Mouse (Mus musculus): ENCODE measurements around the gene Bckdha. TPM values are rescaled to one million over a fixed set of nuclear protein-coding genes. Genes with fewer than 3 reads are reported as not detected.
A peak's percentile ranks its signal among the peaks of the same experiment; 100 is the strongest.

The Bckdha gene
- polyA plus RNA-seq, 1 experiment from 2014 or later, result 91.7 TPM

DNA sequence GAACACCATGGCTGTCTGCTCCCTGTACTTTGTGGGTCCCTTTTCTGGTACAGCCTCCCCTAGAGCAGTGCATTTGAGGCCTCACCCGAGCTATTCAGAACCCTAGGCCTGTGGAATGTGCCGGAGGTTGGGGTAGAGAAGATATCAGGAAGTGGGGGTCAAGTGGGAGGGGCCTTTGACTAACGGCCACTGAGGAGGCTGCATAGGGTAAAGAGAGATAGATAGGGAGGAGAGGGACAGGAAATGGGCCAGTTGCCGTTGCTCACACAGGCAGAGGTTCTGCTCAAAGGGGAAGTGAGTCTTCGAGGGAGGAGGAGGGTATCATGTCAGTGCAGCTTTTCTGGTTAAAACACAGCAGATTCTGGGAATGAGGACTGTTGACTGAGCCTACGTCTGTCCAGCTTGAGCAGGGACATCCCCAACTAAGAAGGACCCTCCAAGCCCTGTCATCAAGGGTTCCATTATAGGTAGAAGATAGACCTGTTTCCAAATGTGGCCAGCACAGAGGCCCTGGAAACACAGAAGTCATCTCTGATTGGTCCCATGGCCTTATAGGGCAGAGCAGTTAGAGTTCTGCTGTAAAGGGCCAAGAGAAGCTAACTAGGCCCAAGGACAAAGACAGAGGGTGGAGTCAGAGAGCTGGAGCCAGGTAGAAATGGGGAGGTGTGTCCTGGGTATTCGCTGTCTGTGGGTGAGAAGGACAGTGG, 24.8 kb upstream of the Bckdha start:
- no peaks in the 10 kb centered on the region for H3K9me3 ChIP-seq (ENCODE audit: low read length)
- no peaks in the 10 kb centered on the region for H3K36me3 ChIP-seq (ENCODE audit: insufficient read depth, low read length)
- H3K27ac ChIP-seq (ENCODE audit: low read length), result 0 out of 2 replicates have a peak overlapping the region, but pooled peaks have one; percentile 25
- no peak overlapping the region for H3K4me2 ChIP-seq (replicated peaks; ENCODE audit: low read depth, low read length)
- H3K27me3 ChIP-seq (ENCODE audit: insufficient read depth, low read length), result peaks cover 12% of the 10 kb centered on the region
- H3K4me1 ChIP-seq (ENCODE audit: insufficient read depth, low read length), result peaks cover 32% of the 10 kb centered on the region
- H3K4me3 ChIP-seq (ENCODE audit: low read length), result no peak overlapping the region
- ATAC-seq (ENCODE audit: low FRiP score, low TSS enrichment), result no peak
- H3K9ac ChIP-seq (replicated peaks; ENCODE audit: low read length), result no peak overlapping the region; the same call in 1 of the 2 replicates
- 60% methylated on average over 7 of the region's 7 CpGs for WGBS

DNA sequence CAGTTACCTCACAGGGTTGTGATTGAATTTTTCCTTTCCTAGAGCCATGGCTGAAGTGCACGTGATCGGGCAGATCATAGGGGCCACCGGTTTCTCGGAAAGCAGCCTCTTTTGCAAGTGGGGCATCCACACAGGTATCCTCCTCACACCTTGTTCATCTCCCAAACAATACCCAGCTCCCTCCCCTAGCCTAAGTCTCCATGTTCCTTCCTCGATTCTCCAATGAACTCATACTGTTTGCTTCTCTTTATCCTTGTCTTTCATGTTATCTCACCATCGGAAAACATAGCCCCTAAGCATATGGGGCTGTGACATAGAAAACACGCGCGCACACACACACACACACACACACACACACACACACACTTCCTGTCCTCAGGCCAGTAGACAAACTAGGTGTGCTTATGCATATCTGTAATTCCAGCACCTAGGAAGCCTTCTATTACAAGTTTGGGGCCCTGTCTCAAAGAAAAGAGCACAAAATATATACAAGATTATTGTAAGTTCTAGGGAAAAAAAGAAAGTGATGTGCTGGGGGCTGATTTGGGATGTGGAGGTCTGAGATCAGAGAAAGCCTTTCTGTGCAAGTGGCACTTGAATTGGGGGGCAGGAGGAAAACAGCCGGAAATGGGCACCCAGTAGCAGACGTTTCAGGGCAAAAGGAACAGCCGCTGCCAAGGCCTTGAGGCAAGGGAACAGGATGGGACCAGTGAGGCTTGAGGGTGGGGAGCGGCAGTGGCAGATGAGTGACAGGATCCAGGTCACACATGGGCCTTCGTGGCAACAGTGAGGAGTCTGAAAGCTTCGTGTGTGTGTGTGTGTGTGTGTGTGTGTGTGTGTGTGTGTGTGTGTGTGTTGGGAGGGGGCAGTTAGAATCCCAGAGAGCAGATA, 22.8 kb upstream of the Bckdha start:
- H3K4me1 ChIP-seq (ENCODE audit: insufficient read depth, low read length), result peaks cover 20% of the 10 kb centered on the region
- H3K36me3 ChIP-seq (ENCODE audit: insufficient read depth, low read length), result no peaks in the 10 kb centered on the region

GRCm38 (mm10) chr7:25680514-25681258, 21.9 kb upstream of the Bckdha start, which contains the start of gene B9d2:
Gene B9d2 (plus strand): TSS chr7:25680780.
- Histone ChIP-seq H3K4me1 (ENCODE audit: insufficient read depth, low read length) (peaks cover 11% of the 10 kb centered on the region), H3K4me3 (ENCODE audit: low read length) (peak within 1 kb of the TSS; percentile 57), H3K36me3 (ENCODE audit: insufficient read depth, low read length) (no peaks in the 10 kb centered on the region), H3K27me3 (ENCODE audit: insufficient read depth, low read length) (peaks cover 15% of the 10 kb centered on the region), H3K27ac (ENCODE audit: low read length) (peak within 1 kb of the TSS; percentile 87), H3K4me2 (replicated peaks; ENCODE audit: low read depth, low read length) (peak within 1 kb of the TSS; percentile 64), H3K9ac (replicated peaks; ENCODE audit: low read length) (peak within 1 kb of the TSS; percentile 64), H3K9me3 (ENCODE audit: low read length) (no peaks in the 10 kb centered on the region)
- peak; percentile 97 for ATAC-seq (ENCODE audit: low FRiP score, low TSS enrichment)
- under 1% methylated on average over 46 of the region's 46 CpGs for WGBS

More for the DNA sequence above, 22.8 kb upstream of the Bckdha start:
- H3K27me3 ChIP-seq (ENCODE audit: insufficient read depth, low read length), result peaks cover 8% of the 10 kb centered on the region; the same call in 1 of the 2 replicates
- H3K9me3 ChIP-seq (ENCODE audit: low read length), result no peaks in the 10 kb centered on the region
- H3K9ac ChIP-seq (replicated peaks; ENCODE audit: low read length), result no peak overlapping the region
- ATAC-seq (ENCODE audit: low FRiP score, low TSS enrichment), result no peak
- WGBS, result 60% methylated on average over 15 of the region's 15 CpGs
- H3K27ac ChIP-seq (ENCODE audit: low read length), result no peak overlapping the region
- H3K4me2 ChIP-seq (replicated peaks; ENCODE audit: low read depth, low read length), result peak overlapping the region; percentile 64
- H3K4me3 ChIP-seq (ENCODE audit: low read length), result peak overlapping the region; percentile 57

DNA sequence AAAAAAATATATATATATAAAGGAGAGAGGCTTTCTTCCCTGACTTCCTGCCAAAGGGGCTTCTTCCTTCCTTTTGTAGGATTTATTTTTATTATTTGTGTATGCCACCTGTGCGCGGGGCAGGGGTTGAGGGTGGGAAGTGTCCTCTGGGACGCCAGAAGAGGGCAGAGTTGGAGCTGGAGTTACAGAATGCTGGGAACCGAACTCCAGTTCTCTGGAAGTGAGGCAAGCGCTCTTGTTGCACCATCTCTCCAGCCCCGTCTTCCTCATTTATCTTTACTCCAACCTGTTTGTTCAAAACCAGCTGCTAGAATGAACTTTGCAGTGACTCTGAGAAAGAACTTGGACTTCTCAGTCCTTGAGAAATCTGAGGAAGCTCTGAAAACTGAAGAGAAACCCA, 21.2 kb upstream of the Bckdha start:
- Histone ChIP-seq H3K36me3 (ENCODE audit: insufficient read depth, low read length) (no peaks in the 10 kb centered on the region), H3K4me3 (ENCODE audit: low read length) (peak overlapping the region; percentile 57), H3K9me3 (ENCODE audit: low read length) (no peaks in the 10 kb centered on the region), H3K9ac (replicated peaks; ENCODE audit: low read length) (peak overlapping the region; percentile 64), H3K27me3 (ENCODE audit: insufficient read depth, low read length) (peaks cover 21% of the 10 kb centered on the region), H3K4me1 (ENCODE audit: insufficient read depth, low read length) (peaks cover 14% of the 10 kb centered on the region), H3K4me2 (replicated peaks; ENCODE audit: low read depth, low read length) (peak overlapping the region; percentile 64), H3K27ac (ENCODE audit: low read length) (no peak overlapping the region)
- 11% methylated on average over 6 of the region's 6 CpGs for WGBS
- no peak for ATAC-seq (ENCODE audit: low FRiP score, low TSS enrichment)

DNA sequence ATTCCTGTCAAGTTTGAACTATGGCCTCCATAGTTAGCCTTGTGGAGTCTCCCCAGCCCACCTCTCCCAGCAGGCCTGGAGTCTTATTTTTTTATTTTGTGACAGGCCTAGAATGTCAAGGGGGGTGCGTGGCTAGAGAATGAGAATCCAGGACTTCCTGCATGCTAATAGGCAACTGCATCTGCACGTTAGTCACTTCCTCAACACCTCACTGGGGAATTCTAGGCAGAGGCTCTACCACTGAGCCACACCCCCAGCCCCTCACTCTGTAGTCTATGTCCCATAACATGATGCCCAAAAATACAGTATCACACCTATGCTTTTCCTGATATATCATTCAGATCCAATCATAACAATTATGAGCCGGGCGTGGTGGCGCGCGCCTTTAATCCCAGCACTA, 18.2 kb upstream of the Bckdha start:
- no peak overlapping the region for H3K27ac ChIP-seq (ENCODE audit: low read length)
- WGBS, result 89% methylated on average over 7 of the region's 7 CpGs

DNA sequence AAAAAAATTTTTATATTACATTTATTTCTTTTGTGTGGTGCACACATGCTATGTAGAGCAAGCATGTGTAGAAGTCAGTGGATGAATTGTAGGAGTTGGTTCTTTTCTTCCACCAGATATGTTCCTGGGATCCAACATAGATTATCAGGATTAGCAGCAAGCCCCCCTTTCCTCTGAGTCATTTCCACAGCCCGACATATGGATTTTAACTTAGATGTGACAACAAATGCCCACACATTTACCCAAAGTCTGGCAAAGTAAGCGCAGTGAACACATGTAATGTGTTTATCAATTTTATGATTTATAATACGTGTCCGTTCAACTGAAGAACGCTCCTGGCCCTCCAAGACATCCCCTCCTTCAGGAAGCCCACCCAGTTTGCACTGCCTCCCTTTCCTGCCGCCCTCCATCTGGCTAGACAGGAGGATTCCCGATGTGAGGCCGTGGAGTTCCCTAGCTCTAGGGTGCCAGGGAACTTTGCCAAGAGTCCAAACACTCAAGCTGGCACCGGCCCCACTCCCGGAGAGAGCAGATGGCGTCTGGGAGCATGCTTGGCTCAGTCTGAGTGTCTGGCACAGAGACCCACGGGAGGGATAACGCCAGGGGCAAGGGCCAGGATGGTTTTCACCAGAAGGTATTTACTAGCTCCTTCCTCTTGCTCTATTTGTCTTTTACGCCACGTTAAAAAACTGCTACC, 17.5 kb upstream of the Bckdha start:
- no peak overlapping the region for H3K4me3 ChIP-seq (ENCODE audit: low read length)
- no peak overlapping the region for H3K4me2 ChIP-seq (replicated peaks; ENCODE audit: low read depth, low read length)
- no peak overlapping the region for H3K27ac ChIP-seq (ENCODE audit: low read length)
- no peak for ATAC-seq (ENCODE audit: low FRiP score, low TSS enrichment)
- WGBS, result 72% methylated on average over 15 of the region's 15 CpGs
- H3K9ac ChIP-seq (replicated peaks; ENCODE audit: low read length), result no peak overlapping the region
- H3K4me1 ChIP-seq (ENCODE audit: insufficient read depth, low read length), result peaks cover 16% of the 10 kb centered on the region
- H3K36me3 ChIP-seq (ENCODE audit: insufficient read depth, low read length), result no peaks in the 10 kb centered on the region
- peaks cover 36% of the 10 kb centered on the region for H3K27me3 ChIP-seq (ENCODE audit: insufficient read depth, low read length)
- H3K9me3 ChIP-seq (ENCODE audit: low read length), result no peaks in the 10 kb centered on the region

More for the DNA sequence above, 18.2 kb upstream of the Bckdha start:
- no peak overlapping the region for H3K9ac ChIP-seq (replicated peaks; ENCODE audit: low read length)
- peaks cover 36% of the 10 kb centered on the region for H3K27me3 ChIP-seq (ENCODE audit: insufficient read depth, low read length)
- H3K9me3 ChIP-seq (ENCODE audit: low read length), result no peaks in the 10 kb centered on the region
- no peak for ATAC-seq (ENCODE audit: low FRiP score, low TSS enrichment)
- H3K4me1 ChIP-seq (ENCODE audit: insufficient read depth, low read length), result peaks cover 17% of the 10 kb centered on the region
- no peak overlapping the region for H3K4me3 ChIP-seq (ENCODE audit: low read length)
- H3K4me2 ChIP-seq (replicated peaks; ENCODE audit: low read depth, low read length), result no peak overlapping the region
- no peaks in the 10 kb centered on the region for H3K36me3 ChIP-seq (ENCODE audit: insufficient read depth, low read length)

DNA sequence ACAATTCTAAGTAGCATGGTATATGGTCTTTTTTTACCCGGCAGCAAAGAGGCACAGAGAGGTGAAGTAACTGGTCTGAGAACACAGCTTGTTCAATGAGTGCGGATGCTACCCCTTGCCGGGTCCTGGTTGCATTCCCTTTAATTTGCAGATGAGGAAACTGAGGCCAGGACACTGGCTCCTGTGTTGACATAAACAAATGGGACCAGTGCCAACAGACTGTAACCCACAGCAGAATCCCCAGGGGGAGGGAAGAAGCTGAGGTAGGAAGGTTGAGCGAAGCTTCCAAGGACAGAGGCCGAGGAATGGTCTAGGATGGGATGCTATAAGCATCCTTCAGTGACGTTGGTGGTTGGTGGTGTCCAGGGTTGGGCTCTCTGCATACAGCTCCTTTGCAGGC, 16.6 kb upstream of the Bckdha start:
- H3K36me3 ChIP-seq (ENCODE audit: insufficient read depth, low read length), result no peaks in the 10 kb centered on the region
- WGBS, result 35% methylated on average over 6 of the region's 6 CpGs
- no peaks in the 10 kb centered on the region for H3K9me3 ChIP-seq (ENCODE audit: low read length)
- no peak for ATAC-seq (ENCODE audit: low FRiP score, low TSS enrichment)
- H3K27ac ChIP-seq (ENCODE audit: low read length), result no peak overlapping the region
- no peak overlapping the region for H3K9ac ChIP-seq (replicated peaks; ENCODE audit: low read length)
- peak overlapping the region; percentile 68; the same call in 1 of the 2 replicates for H3K4me2 ChIP-seq (replicated peaks; ENCODE audit: low read depth, low read length)
- peaks cover 36% of the 10 kb centered on the region for H3K27me3 ChIP-seq (ENCODE audit: insufficient read depth, low read length)
- H3K4me1 ChIP-seq (ENCODE audit: insufficient read depth, low read length), result peaks cover 13% of the 10 kb centered on the region
- H3K4me3 ChIP-seq (ENCODE audit: low read length), result peak overlapping the region; percentile 46

- Histone ChIP-seq H3K4me1 (ENCODE audit: insufficient read depth, low read length) (peaks cover 8% of the 10 kb centered on the region), H3K27me3 (ENCODE audit: insufficient read depth, low read length) (peaks cover 36% of the 10 kb centered on the region), H3K9ac (replicated peaks; ENCODE audit: low read length) (peak within 1 kb of the TSS; percentile 58), H3K9me3 (ENCODE audit: low read length) (no peaks in the 10 kb centered on the region), H3K36me3 (ENCODE audit: insufficient read depth, low read length) (no peaks in the 10 kb centered on the region), H3K27ac (ENCODE audit: low read length) (no peak within 1 kb of the TSS), H3K4me3 (ENCODE audit: low read length) (peak within 1 kb of the TSS; percentile 46), H3K4me2 (replicated peaks; ENCODE audit: low read depth, low read length) (peak within 1 kb of the TSS; percentile 68)
- 2% methylated on average over 29 of the region's 29 CpGs for WGBS
- ATAC-seq (ENCODE audit: low FRiP score, low TSS enrichment), result peak; percentile 73; the same call in 1 of the 2 replicates
Observed at GRCm38 (mm10) chr7:25674719-25675300, 16.0 kb upstream of the Bckdha start, which contains the start of gene Tmem91. Gene Tmem91 (minus strand): TSS chr7:25675166.

Measured in kidney, embryonic 16.5 days (tissue).